Mouse (Mus musculus) 416B (cell line): ENCODE results near the gene Tas2r125.
"Not testable (repeated sequence)": the region's sequence is repeated elsewhere in the genome, so short reads cannot be mapped to it uniquely, and the experiment has no call there.

Source experiments
- DNase-seq: peaks from one replicate; pipeline ENCODE4 v3.0.0; 2011; ENCODE audit warnings: low read depth

Tas2r125 gene

DNA sequence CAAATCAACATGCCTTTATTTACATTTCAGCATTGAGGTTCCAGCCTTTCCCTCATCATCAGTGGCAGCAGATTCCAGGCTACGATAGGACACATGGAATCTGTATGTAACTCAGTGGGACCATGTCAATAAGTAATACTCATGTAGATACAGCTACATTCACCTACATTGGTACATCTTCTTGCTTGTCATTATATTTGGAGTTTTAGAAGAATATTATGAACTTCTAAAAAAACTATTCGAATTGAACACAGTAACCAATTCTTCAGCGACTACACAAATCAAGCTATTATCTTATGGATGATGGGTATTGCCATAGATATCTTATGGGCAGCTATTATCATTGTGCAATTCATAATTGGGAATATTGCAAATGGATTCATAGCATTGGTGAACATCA lies at the start of gene Tas2r125:
Gene Tas2r125 (plus strand): TSS at position 301 of the 400 bp plus-strand sequence.
- DNase-seq: no peak

DNA sequence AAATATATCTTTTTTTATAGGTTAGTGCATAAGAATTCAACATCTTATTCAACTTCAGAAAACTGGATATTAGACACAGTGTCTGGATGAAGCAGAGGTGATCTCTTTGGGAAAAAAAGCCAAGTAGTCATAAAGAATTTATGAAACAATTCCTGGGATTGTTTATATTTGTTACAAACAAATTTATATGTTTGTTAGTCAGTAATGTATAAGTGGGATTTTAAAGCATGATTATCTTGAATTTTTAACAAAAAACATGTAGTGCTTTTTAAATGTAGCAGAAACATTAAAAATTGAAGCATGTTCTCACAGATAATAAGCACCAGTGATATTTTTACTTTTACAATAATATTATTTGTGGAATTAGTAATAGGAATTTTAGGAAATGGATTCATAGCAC lies 41.7 kb upstream of the Tas2r125 start, which contains the start of gene Tas2r110:
Gene Tas2r110 (plus strand): TSS at position 301 of the 400 bp plus-strand sequence.
- no peak for DNase-seq

DNA sequence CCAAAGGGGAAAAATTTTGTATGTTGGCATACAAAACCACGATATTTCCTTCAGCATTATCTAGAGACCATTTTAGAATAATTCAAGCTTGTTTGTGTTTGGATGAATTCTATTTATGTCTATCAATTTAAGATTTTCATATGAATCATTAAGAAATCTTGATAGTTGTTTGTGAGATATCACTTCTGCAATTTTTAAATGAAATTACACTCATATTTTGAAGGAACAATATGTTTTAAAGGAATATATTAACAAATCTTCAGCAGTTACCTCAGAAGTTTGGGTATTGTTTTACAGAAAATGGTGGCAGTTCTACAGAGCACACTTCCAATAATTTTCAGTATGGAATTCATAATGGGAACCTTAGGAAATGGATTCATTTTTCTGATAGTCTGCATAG lies 16.7 kb upstream of the Tas2r125 start, which contains the start of gene Tas2r113:
Gene Tas2r113 (plus strand): TSS at position 301 of the 400 bp plus-strand sequence.
- DNase-seq: no peak

DNA sequence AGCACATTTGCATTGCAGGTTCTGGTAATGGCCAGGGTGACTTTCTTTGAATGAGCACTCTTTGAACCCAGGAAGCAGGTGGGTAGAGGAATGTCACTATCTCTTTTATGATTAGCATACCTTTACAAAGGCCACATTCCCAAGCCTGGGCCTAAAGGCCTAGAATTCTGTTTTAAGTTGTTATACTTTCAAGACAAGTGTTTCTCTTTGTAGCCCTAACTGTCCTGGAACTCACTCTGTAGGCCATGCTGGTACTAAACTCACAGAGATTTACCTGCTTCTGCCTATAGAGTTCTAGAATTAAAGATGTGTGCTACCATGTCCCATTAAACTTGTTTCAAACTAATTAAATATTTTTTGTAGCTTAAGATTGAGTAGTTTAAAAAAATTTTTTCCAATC lies 31.9 kb downstream of the Tas2r125 start:
- DNase-seq: not testable (repeated sequence)

DNA sequence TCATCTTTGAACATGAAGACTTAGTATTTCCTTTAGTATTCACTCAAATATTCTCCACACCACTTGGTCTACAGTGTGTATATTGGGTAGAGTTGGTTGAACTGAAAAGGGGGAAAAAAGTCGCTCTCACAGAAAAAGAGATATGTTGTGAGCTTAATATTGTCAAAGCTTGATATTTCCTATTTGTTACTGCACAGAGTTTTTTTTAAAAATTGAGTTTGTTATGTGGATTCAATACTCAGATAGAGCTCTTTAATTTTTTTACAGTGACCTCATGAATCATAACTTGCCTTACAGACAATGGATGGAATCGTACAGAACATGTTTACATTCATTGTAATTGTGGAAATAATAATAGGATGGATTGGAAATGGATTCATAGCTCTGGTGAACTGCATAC lies 41.4 kb downstream of the Tas2r125 start, which contains the start of gene Tas2r129:
Gene Tas2r129 (plus strand): TSS at position 301 of the 400 bp plus-strand sequence.
- DNase-seq: no peak

DNA sequence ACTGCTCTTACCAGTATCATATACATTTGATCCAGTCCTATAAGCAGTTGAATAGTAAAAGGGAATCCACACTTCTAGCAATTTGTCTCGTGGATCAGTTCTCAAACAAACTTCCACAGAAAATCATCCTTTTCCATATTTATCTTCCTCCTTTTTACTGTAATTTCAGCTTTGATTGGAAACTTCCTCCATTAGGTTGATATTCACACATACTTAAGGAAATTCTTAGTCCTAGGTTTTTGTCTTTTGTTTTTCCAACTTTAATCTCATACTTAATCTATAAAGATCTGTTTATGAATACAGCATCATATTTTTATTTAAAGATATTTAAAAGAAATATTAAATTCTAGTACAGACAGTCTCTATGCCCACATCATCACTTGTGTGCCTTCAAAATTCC lies 48.4 kb downstream of the Tas2r125 start, which contains the start of gene Tas2r131:
Gene Tas2r131 (minus strand): TSS at position 101 of the 400 bp plus-strand sequence.
- DNase-seq: no peak
